Mouse (Mus musculus) liver, postnatal 0 days (tissue): ENCODE measurements around the gene Gm17428. TPM values are rescaled to one million over a fixed set of nuclear protein-coding genes. Genes with fewer than 3 reads are reported as not detected.
"Not testable (repeated sequence)": the region's sequence is repeated elsewhere in the genome, so short reads cannot be mapped to it uniquely, and the experiment has no call there.

Source experiments
- ATAC-seq: fragments of 200-750 bp; cut with Nextera tagmentation; 2 replicates; pipeline ENCODE4 v1.8.0; 2017; ENCODE audit warnings: mild to moderate bottlenecking, moderate library complexity
- DNase-seq: peaks from one replicate; pipeline ENCODE4 v3.0.0-alpha.2; 2016
- H3K27ac ChIP-seq: fragments of 300-500 bp; sonication (generic); 2 replicates; pipeline ENCODE4 v1.5.1; 2014; ENCODE audit warnings: antibody characterized with exemption, moderate library complexity, mild to moderate bottlenecking, low read depth
- H3K27me3 ChIP-seq: fragments of 300-500 bp; sonication (generic); 2 replicates; pipeline ENCODE4 v1.6.1; 2014; ENCODE audit warnings: low read length, control low read depth, mixed read lengths; ENCODE audit not compliant: insufficient read depth
- H3K36me3 ChIP-seq: fragments of 300-500 bp; sonication (generic); replicated peaks from 2 replicates; pipeline ENCODE4 v1.6.1; 2014; ENCODE audit warnings: mild to moderate bottlenecking, control low read depth, low read length, moderate library complexity, mixed read lengths; ENCODE audit not compliant: insufficient read depth
- H3K4me1 ChIP-seq: fragments of 300-500 bp; sonication (generic); 2 replicates; pipeline ENCODE4 v1.6.1; 2014; ENCODE audit warnings: antibody characterized with exemption, mild to moderate bottlenecking, control low read depth; ENCODE audit not compliant: insufficient read depth
- H3K4me2 ChIP-seq: fragments of 300-500 bp; sonication (generic); 2 replicates; pipeline ENCODE4 v1.6.1; 2014; ENCODE audit warnings: low read depth, mild to moderate bottlenecking, low read length, moderate library complexity, mixed read lengths
- H3K4me3 ChIP-seq: fragments of 300-500 bp; sonication (generic); 2 replicates; pipeline ENCODE4 v1.5.1; 2014; ENCODE audit warnings: low read depth, low read length
- H3K9ac ChIP-seq: fragments of 300-500 bp; sonication (generic); replicated peaks from 2 replicates; pipeline ENCODE4 v1.6.1; 2014; ENCODE audit warnings: mild to moderate bottlenecking, moderate library complexity
- H3K9me3 ChIP-seq: fragments of 300-500 bp; sonication (generic); 2 replicates; pipeline ENCODE4 v1.6.1; 2016; ENCODE audit warnings: mild to moderate bottlenecking, control low read depth, low read length, mixed read lengths
- CTCF ChIP-seq: sonication (generic); IDR thresholded peaks from 2 replicates; pipeline ENCODE4 v1.5.1; 2016; ENCODE audit warnings: antibody characterized with exemption, low read depth
- EP300 ChIP-seq: IDR thresholded peaks from 2 replicates; pipeline ENCODE4 v1.6.1; 2016; ENCODE audit warnings: antibody characterized with exemption, low read depth, mild to moderate bottlenecking
- WGBS: fragments of 180-500 bp; shearing (Covaris S2); extraction: QIAGEN DNeasy Blood & Tissue Kit; methylation state at CpG from one replicate; pipeline ENCODE4 v1.1.7; 2014; ENCODE audit not compliant: insufficient replicate concordance; 5-methylcytosine and 5-hydroxymethylcytosine counted together
- polyA plus RNA-seq: library from polyadenylated mRNA; unstranded; fragments of >200 nt; fragmentation: Nextera tagmentation; extraction: Ambion mirVana; gene quantifications from 2 replicates; pipeline ENCODE4 v1.2.1, GENCODE M21; 2015

Gm17428 gene
- polyA plus RNA-seq, 1 experiment from 2014 or later, result not detected

GRCm38 (mm10) chr14:54958503-54958902, 18.2 kb upstream of the Gm17428 start:
- no peak for ATAC-seq
- Histone ChIP-seq H3K4me3 (no peak overlapping the region), H3K9ac (no peak overlapping the region), H3K27ac (no peak overlapping the region), H3K9me3 (no peaks in the 10 kb centered on the region), H3K4me1 (no peaks in the 10 kb centered on the region), H3K27me3 (no peaks in the 10 kb centered on the region), H3K4me2 (no peak overlapping the region), H3K36me3 (no peaks in the 10 kb centered on the region)
- no peak for DNase-seq
- WGBS, result 74% methylated on average over 4 of the region's 4 CpGs
- TF ChIP-seq EP300, result no peak
- TF ChIP-seq CTCF, result no peak

GRCm38 (mm10) chr14:54959197-54959596, 17.5 kb upstream of the Gm17428 start:
- no peak overlapping the region for H3K4me3 ChIP-seq
- no peaks in the 10 kb centered on the region for H3K27me3 ChIP-seq
- H3K4me1 ChIP-seq, result no peaks in the 10 kb centered on the region
- no peak for DNase-seq
- no peak overlapping the region for H3K9ac ChIP-seq
- no peaks in the 10 kb centered on the region for H3K9me3 ChIP-seq
- TF ChIP-seq EP300 (no peak), CTCF (no peak)
- WGBS, result 70% methylated on average over 3 of the region's 3 CpGs
- H3K4me2 ChIP-seq, result no peak overlapping the region
- no peak for ATAC-seq
- no peak overlapping the region for H3K27ac ChIP-seq
- H3K36me3 ChIP-seq, result no peaks in the 10 kb centered on the region

GRCm38 (mm10) chr14:54959853-54960613, 16.7 kb upstream of the Gm17428 start:
- not testable (repeated sequence) for ATAC-seq, H3K4me2 ChIP-seq, H3K9me3 ChIP-seq, H3K4me1 ChIP-seq, H3K9ac ChIP-seq, H3K27me3 ChIP-seq, H3K36me3 ChIP-seq, H3K4me3 ChIP-seq, DNase-seq, H3K27ac ChIP-seq
- 80% methylated on average over 12 of the region's 12 CpGs for WGBS

GRCm38 (mm10) chr14:54960769-54961168, 16.0 kb upstream of the Gm17428 start:
- H3K4me1 ChIP-seq, result no peaks in the 10 kb centered on the region
- H3K9ac ChIP-seq, result no peak overlapping the region
- no peak overlapping the region for H3K4me3 ChIP-seq
- no peak for DNase-seq
- no peaks in the 10 kb centered on the region for H3K27me3 ChIP-seq
- TF ChIP-seq CTCF (no peak), EP300 (no peak)
- no peaks in the 10 kb centered on the region for H3K36me3 ChIP-seq
- no peaks in the 10 kb centered on the region for H3K9me3 ChIP-seq
- no peak for ATAC-seq
- 45% methylated on average over 10 of the region's 10 CpGs for WGBS
- no peak overlapping the region for H3K4me2 ChIP-seq
- no peak overlapping the region for H3K27ac ChIP-seq

- no peak for ATAC-seq
- Histone ChIP-seq H3K4me2 (no peak overlapping the region), H3K27me3 (no peaks in the 10 kb centered on the region), H3K4me3 (no peak overlapping the region), H3K9me3 (no peaks in the 10 kb centered on the region), H3K4me1 (no peaks in the 10 kb centered on the region), H3K27ac (no peak overlapping the region), H3K9ac (no peak overlapping the region), H3K36me3 (no peaks in the 10 kb centered on the region)
- TF ChIP-seq CTCF (no peak), EP300 (no peak)
- no peak for DNase-seq
- 59% methylated on average over 5 of the region's 5 CpGs for WGBS
These were observed 15.2 kb upstream of the Gm17428 start for GRCm38 (mm10) chr14:54961487-54961886.

- H3K4me1 ChIP-seq, result no peaks in the 10 kb centered on the region
- no peaks in the 10 kb centered on the region for H3K9me3 ChIP-seq
- no peak overlapping the region for H3K9ac ChIP-seq
- no peak for DNase-seq
- H3K27me3 ChIP-seq, result no peaks in the 10 kb centered on the region
- TF ChIP-seq CTCF (no peak), EP300 (no peak)
- no peak overlapping the region for H3K4me2 ChIP-seq
- no peak overlapping the region for H3K4me3 ChIP-seq
- no peak overlapping the region for H3K27ac ChIP-seq
- no peaks in the 10 kb centered on the region for H3K36me3 ChIP-seq
- 73% methylated on average over 7 of the region's 7 CpGs for WGBS
- ATAC-seq, result no peak
These were observed 14.0 kb upstream of the Gm17428 start for GRCm38 (mm10) chr14:54962714-54963113.
